Mouse (Mus musculus): Measurements from ENCODE around the gene Neurod2. TPM values are rescaled to one million over a fixed set of nuclear protein-coding genes. Genes with fewer than 3 reads are reported as not detected.
A peak's percentile ranks its signal among the peaks of the same experiment; 100 is the strongest.

Neurod2 gene
- total RNA-seq, 1 experiment = not detected

GRCm38 (mm10) chr11:98298484-98299205, 30.8 kb downstream of the Neurod2 start:
- DNase-seq (ENCODE audit: low read depth, low spot score) = no peak
- TF ChIP-seq HCFC1 (IDR thresholded peaks at IDR 0.05; ENCODE audit: borderline replicate concordance, insufficient read depth, low read length) (no peak), ZNF384 (IDR thresholded peaks at IDR 0.05; ENCODE audit: low read depth, low read length) (no peak), MAFK (IDR thresholded peaks at IDR 0.05; ENCODE audit: insufficient read depth, low read depth, low read length) (no peak), ZC3H11A (IDR thresholded peaks at IDR 0.05; ENCODE audit: borderline replicate concordance, low read depth, low read length) (no peak), CHD2 (IDR thresholded peaks at IDR 0.05; ENCODE audit: low read depth, low read length) (no peak)
- H3K36me3 ChIP-seq (ENCODE audit: control insufficient read depth, insufficient read depth, low read length, poor library complexity, severe bottlenecking) = no peaks in the 10 kb centered on the region
- no peak overlapping the region; the same call in 1 of the 2 replicates for H3K9ac ChIP-seq (ENCODE audit: insufficient read depth, low read depth, low read length, poor library complexity, severe bottlenecking)
- H3K27ac ChIP-seq (ENCODE audit: insufficient read depth, low read depth, low read length, poor library complexity, severe bottlenecking) = peak overlapping the region; percentile 82; the same call in 1 of the 2 replicates
- in situ Hi-C loops (cut with MboI; ENCODE audit: low sequenced_read_pairs in 2 of 2, unreplicated experiment in 2 of 2) = no loop called here
- H3K9me3 ChIP-seq (ENCODE audit: control insufficient read depth, insufficient read depth, low read depth, low read length) = no peaks in the 10 kb centered on the region
- H3K4me3 ChIP-seq (ENCODE audit: insufficient read depth in 1 of 2, low read depth in 1 of 2, low read length in 2 of 2, poor library complexity in 1 of 2, severe bottlenecking in 1 of 2) = peak overlapping the region in 1 of 2 experiments; percentile 29; a peak in 1 of 4 replicates
- H3K4me1 ChIP-seq (ENCODE audit: control insufficient read depth in 2 of 2, insufficient read depth in 2 of 2, low read length in 2 of 2, poor library complexity in 1 of 2) = peaks cover 4 to 36% of the 10 kb centered on the region in 2 experiments

- no peaks in the 10 kb centered on the region for H3K9me3 ChIP-seq (ENCODE audit: control insufficient read depth, insufficient read depth, low read depth, low read length)
- H3K9ac ChIP-seq (ENCODE audit: insufficient read depth, low read depth, low read length, poor library complexity, severe bottlenecking) = peak overlapping the region; percentile 28; the same call in 1 of the 2 replicates
- H3K4me1 ChIP-seq (ENCODE audit: control insufficient read depth in 2 of 2, insufficient read depth in 2 of 2, low read length in 2 of 2, poor library complexity in 1 of 2) = peaks cover 4 to 38% of the 10 kb centered on the region in 2 experiments
- H3K36me3 ChIP-seq (ENCODE audit: control insufficient read depth, insufficient read depth, low read length, poor library complexity, severe bottlenecking) = no peaks in the 10 kb centered on the region
- peak; percentile 72 for DNase-seq (ENCODE audit: low read depth, low spot score)
- H3K4me3 ChIP-seq (ENCODE audit: insufficient read depth in 1 of 2, low read depth in 1 of 2, low read length in 2 of 2, poor library complexity in 1 of 2, severe bottlenecking in 1 of 2) = no peak overlapping the region; a peak in 1 of 4 replicates
- TF ChIP-seq MAFK (IDR thresholded peaks at IDR 0.05; ENCODE audit: insufficient read depth, low read depth, low read length) = no peak
- no peak for TF ChIP-seq HCFC1 (IDR thresholded peaks at IDR 0.05; ENCODE audit: borderline replicate concordance, insufficient read depth, low read length)
- no peak for TF ChIP-seq ZC3H11A (IDR thresholded peaks at IDR 0.05; ENCODE audit: borderline replicate concordance, low read depth, low read length)
- no peak for TF ChIP-seq CHD2 (IDR thresholded peaks at IDR 0.05; ENCODE audit: low read depth, low read length)
- no peak for TF ChIP-seq ZNF384 (IDR thresholded peaks at IDR 0.05; ENCODE audit: low read depth, low read length)
- in situ Hi-C loops (cut with MboI; ENCODE audit: low sequenced_read_pairs in 2 of 2, unreplicated experiment in 2 of 2) = no loop called here
- H3K27ac ChIP-seq (ENCODE audit: insufficient read depth, low read depth, low read length, poor library complexity, severe bottlenecking) = peak overlapping the region; percentile 82; the same call in 1 of the 2 replicates
Measured at GRCm38 (mm10) chr11:98297778-98298177, 31.7 kb downstream of the Neurod2 start.

GRCm38 (mm10) chr11:98296916-98297315, 32.5 kb downstream of the Neurod2 start:
- H3K9me3 ChIP-seq (ENCODE audit: control insufficient read depth, insufficient read depth, low read depth, low read length) = no peaks in the 10 kb centered on the region
- in situ Hi-C loops (cut with MboI; ENCODE audit: low sequenced_read_pairs in 2 of 2, unreplicated experiment in 2 of 2) = no loop called here
- H3K4me1 ChIP-seq (ENCODE audit: control insufficient read depth in 2 of 2, insufficient read depth in 2 of 2, low read length in 2 of 2, poor library complexity in 1 of 2) = peaks cover 4 to 37% of the 10 kb centered on the region in 2 experiments
- TF ChIP-seq ZNF384 (IDR thresholded peaks at IDR 0.05; ENCODE audit: low read depth, low read length) (no peak), MAFK (IDR thresholded peaks at IDR 0.05; ENCODE audit: insufficient read depth, low read depth, low read length) (no peak), HCFC1 (IDR thresholded peaks at IDR 0.05; ENCODE audit: borderline replicate concordance, insufficient read depth, low read length) (no peak), ZC3H11A (IDR thresholded peaks at IDR 0.05; ENCODE audit: borderline replicate concordance, low read depth, low read length) (no peak), CHD2 (IDR thresholded peaks at IDR 0.05; ENCODE audit: low read depth, low read length) (no peak)
- DNase-seq (ENCODE audit: low read depth, low spot score) = no peak
- no peak overlapping the region for H3K9ac ChIP-seq (ENCODE audit: insufficient read depth, low read depth, low read length, poor library complexity, severe bottlenecking)
- peak overlapping the region; percentile 56; the same call in 1 of the 2 replicates for H3K27ac ChIP-seq (ENCODE audit: insufficient read depth, low read depth, low read length, poor library complexity, severe bottlenecking)
- H3K36me3 ChIP-seq (ENCODE audit: control insufficient read depth, insufficient read depth, low read length, poor library complexity, severe bottlenecking) = no peaks in the 10 kb centered on the region
- H3K4me3 ChIP-seq (ENCODE audit: insufficient read depth in 1 of 2, low read depth in 1 of 2, low read length in 2 of 2, poor library complexity in 1 of 2, severe bottlenecking in 1 of 2) = no peak overlapping the region

GRCm38 (mm10) chr11:98296277-98296676, 33.2 kb downstream of the Neurod2 start:
- peaks cover 3 to 34% of the 10 kb centered on the region in 2 experiments for H3K4me1 ChIP-seq (ENCODE audit: control insufficient read depth in 2 of 2, insufficient read depth in 2 of 2, low read length in 2 of 2, poor library complexity in 1 of 2)

More at GRCm38 (mm10) chr11:98296277-98296676, 33.2 kb downstream of the Neurod2 start:
- Histone ChIP-seq H3K9ac (ENCODE audit: insufficient read depth, low read depth, low read length, poor library complexity, severe bottlenecking) (no peak overlapping the region), H3K36me3 (ENCODE audit: control insufficient read depth, insufficient read depth, low read length, poor library complexity, severe bottlenecking) (no peaks in the 10 kb centered on the region), H3K9me3 (ENCODE audit: control insufficient read depth, insufficient read depth, low read depth, low read length) (no peaks in the 10 kb centered on the region), H3K27ac (ENCODE audit: insufficient read depth, low read depth, low read length, poor library complexity, severe bottlenecking) (no peak overlapping the region), H3K4me3 (ENCODE audit: insufficient read depth in 1 of 2, low read depth in 1 of 2, low read length in 2 of 2, poor library complexity in 1 of 2, severe bottlenecking in 1 of 2) (no peak overlapping the region)
- in situ Hi-C loops (cut with MboI; ENCODE audit: low sequenced_read_pairs in 2 of 2, unreplicated experiment in 2 of 2) = no loop called here
- DNase-seq (ENCODE audit: low read depth, low spot score) = no peak
- TF ChIP-seq ZNF384 (IDR thresholded peaks at IDR 0.05; ENCODE audit: low read depth, low read length) = no peak
- TF ChIP-seq MAFK (IDR thresholded peaks at IDR 0.05; ENCODE audit: insufficient read depth, low read depth, low read length) = no peak
- no peak for TF ChIP-seq CHD2 (IDR thresholded peaks at IDR 0.05; ENCODE audit: low read depth, low read length)
- TF ChIP-seq ZC3H11A (IDR thresholded peaks at IDR 0.05; ENCODE audit: borderline replicate concordance, low read depth, low read length) = no peak
- no peak for TF ChIP-seq HCFC1 (IDR thresholded peaks at IDR 0.05; ENCODE audit: borderline replicate concordance, insufficient read depth, low read length)
